19 mouse cellular contexts compared by ENCODE assay signal in the genomic region with DNA sequence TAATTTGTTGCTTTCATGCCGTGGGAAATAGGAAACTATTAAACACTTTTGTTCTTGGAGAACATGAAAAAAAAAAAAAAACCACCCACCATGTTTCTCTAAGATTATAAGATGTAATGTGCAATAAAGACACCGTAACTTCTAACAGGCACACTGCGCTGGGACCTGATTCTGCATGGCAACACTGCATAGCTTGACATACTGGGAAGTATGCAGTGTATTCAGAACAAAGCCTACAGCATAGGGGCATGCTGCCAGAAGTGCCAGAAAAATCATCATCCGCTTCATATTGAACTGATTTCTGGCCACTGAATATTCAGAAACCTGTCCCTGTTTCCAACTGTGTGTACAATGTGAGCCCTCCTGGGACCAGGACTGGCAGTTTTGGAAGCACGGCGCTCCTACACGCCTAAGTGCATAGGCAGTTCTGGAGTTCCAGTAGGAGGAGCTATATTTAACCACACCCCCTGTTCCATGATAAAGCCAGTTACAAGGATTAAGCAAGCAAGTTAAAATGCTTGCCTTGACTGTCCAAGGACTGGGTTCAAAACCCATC.
DNase-seq lines count a peak whose midpoint lies in the region; ATAC-seq and TF ChIP-seq lines count a peak whose summit lies in the region.
"Had no signal": no experiment of that assay in that cellular context is flagged by ENCODE, and none has a peak within 500 bp of the region (broad histone marks: within the 10 kb centered on the region; RNA-seq: fewer than 3 reads in every experiment).

No protein-coding gene starts in this region.

- H3K4me3 ChIP-seq in forebrain, embryonic 16.5 days (replicated peaks; ENCODE audit: low read length) = no peak overlapping the region
- no peak overlapping the region for H3K4me3 ChIP-seq in forebrain, embryonic 15.5 days
- H3K4me3 ChIP-seq in hindbrain, postnatal 0 days (ENCODE audit: low read length) = no peak overlapping the region
- no peak overlapping the region for H3K4me3 ChIP-seq in hindbrain, embryonic 10.5 days
- H3K4me3 ChIP-seq in cerebellum, adult 2 months (replicated peaks; ENCODE audit: insufficient read depth, low read depth, low read length) = no peak overlapping the region
- H3K4me3 ChIP-seq: embryonic facial prominence, embryonic 15.5 days; hindbrain, embryonic 15.5 days; kidney, embryonic 15.5 days; left cerebral cortex, adult 2 months; liver, embryonic 12.5 days had no signal

- DNase-seq in hindbrain, postnatal 0 days (ENCODE audit: low spot score) = peak; percentile 63
- DNase-seq in hindbrain, embryonic 10.5 days (ENCODE audit: low spot score) = no peak
- peak; percentile 5 for DNase-seq in ES-CJ7 (ENCODE audit: low read depth, low spot score)
- DNase-seq in brain, embryonic 14.5 days (ENCODE audit: low read depth) = peak; percentile 42
- no peak for DNase-seq in cerebellum, adult 2 months
- DNase-seq: cerebellum, postnatal 36 days; gastrocnemius, postnatal 36 days; kidney, postnatal 4 days; layer of hippocampus, adult 9-11 months; lung, adult 2 months; thymus, postnatal 14 days had no signal

- no peak overlapping the region for H3K4me2 ChIP-seq in forebrain, embryonic 16.5 days (ENCODE audit: low read length)
- H3K4me2 ChIP-seq in forebrain, embryonic 15.5 days (replicated peaks) = no peak overlapping the region
- no peak overlapping the region for H3K4me2 ChIP-seq in hindbrain, postnatal 0 days (ENCODE audit: low read depth, low read length)
- H3K4me2 ChIP-seq: embryonic facial prominence, embryonic 15.5 days; hindbrain, embryonic 15.5 days; kidney, embryonic 15.5 days; liver, embryonic 12.5 days had no signal

- no peaks in the 10 kb centered on the region for H3K4me1 ChIP-seq in forebrain, embryonic 16.5 days (replicated peaks; ENCODE audit: control insufficient read depth, insufficient read depth, low read length)
- H3K4me1 ChIP-seq in forebrain, embryonic 15.5 days = no peaks in the 10 kb centered on the region
- no peaks in the 10 kb centered on the region for H3K4me1 ChIP-seq in hindbrain, postnatal 0 days (ENCODE audit: insufficient read depth, low read length)
- no peaks in the 10 kb centered on the region for H3K4me1 ChIP-seq in hindbrain, embryonic 10.5 days (replicated peaks)
- H3K4me1 ChIP-seq in cerebellum, adult 2 months (ENCODE audit: control insufficient read depth, insufficient read depth, low read length) = no peaks in the 10 kb centered on the region
- H3K4me1 ChIP-seq: embryonic facial prominence, embryonic 15.5 days; hindbrain, embryonic 15.5 days; kidney, embryonic 15.5 days; liver, embryonic 12.5 days had no signal

- H3K9ac ChIP-seq in forebrain, embryonic 16.5 days (replicated peaks; ENCODE audit: low read depth, low read length) = no peak overlapping the region
- H3K9ac ChIP-seq in forebrain, embryonic 15.5 days (replicated peaks) = no peak overlapping the region
- no peak overlapping the region for H3K9ac ChIP-seq in hindbrain, postnatal 0 days (replicated peaks; ENCODE audit: low read length)
- H3K9ac ChIP-seq: embryonic facial prominence, embryonic 15.5 days; hindbrain, embryonic 15.5 days; kidney, embryonic 15.5 days; liver, embryonic 12.5 days had no signal

- no peaks in the 10 kb centered on the region for H3K27me3 ChIP-seq in forebrain, embryonic 16.5 days (replicated peaks; ENCODE audit: control insufficient read depth, insufficient read depth, low read length)
- no peaks in the 10 kb centered on the region for H3K27me3 ChIP-seq in forebrain, embryonic 15.5 days
- no peaks in the 10 kb centered on the region for H3K27me3 ChIP-seq in hindbrain, postnatal 0 days (ENCODE audit: insufficient read depth, low read length)
- H3K27me3 ChIP-seq in hindbrain, embryonic 10.5 days (ENCODE audit: insufficient read depth, poor library complexity, severe bottlenecking) = no peaks in the 10 kb centered on the region
- no peaks in the 10 kb centered on the region for H3K27me3 ChIP-seq in cerebellum, adult 2 months (ENCODE audit: control insufficient read depth, insufficient read depth, low read length)
- H3K27me3 ChIP-seq: embryonic facial prominence, embryonic 15.5 days; hindbrain, embryonic 15.5 days; kidney, embryonic 15.5 days; liver, embryonic 12.5 days had no signal

- 0 out of 2 replicates have a peak, but pooled peaks have one; percentile 43 for ATAC-seq in forebrain, embryonic 16.5 days
- ATAC-seq in forebrain, embryonic 15.5 days (replicated peaks) = no peak
- ATAC-seq in hindbrain, postnatal 0 days = peak; percentile 51; the same call in 1 of the 2 replicates
- ATAC-seq: intestine, postnatal 0 days; liver, embryonic 12.5 days had no signal

- 82% methylated on average over 7 of the region's 7 CpGs for WGBS in forebrain, embryonic 16.5 days
- WGBS in forebrain, embryonic 15.5 days = 82% methylated on average over 7 of the region's 7 CpGs
- 54% methylated on average over 7 of the region's 7 CpGs for WGBS in hindbrain, postnatal 0 days
- WGBS in hindbrain, embryonic 10.5 days = 89% methylated on average over 7 of the region's 7 CpGs
- WGBS in cerebellum, adult 2 months = 27% methylated on average over 7 of the region's 7 CpGs

- H3K27ac ChIP-seq in forebrain, embryonic 16.5 days (ENCODE audit: low read length) = no peak overlapping the region
- no peak overlapping the region for H3K27ac ChIP-seq in forebrain, embryonic 15.5 days (replicated peaks)
- no peak overlapping the region for H3K27ac ChIP-seq in hindbrain, postnatal 0 days
- H3K27ac ChIP-seq in hindbrain, embryonic 10.5 days = no peak overlapping the region
- H3K27ac ChIP-seq in cerebellum, adult 2 months (ENCODE audit: insufficient read depth, low read length) = no peak overlapping the region
- H3K27ac ChIP-seq: embryonic facial prominence, embryonic 15.5 days; hindbrain, embryonic 15.5 days; kidney, embryonic 15.5 days; left cerebral cortex, adult 2 months; liver, embryonic 12.5 days had no signal

- no peaks in the 10 kb centered on the region for H3K9me3 ChIP-seq in forebrain, embryonic 16.5 days (ENCODE audit: control insufficient read depth, low read length)
- H3K9me3 ChIP-seq in forebrain, embryonic 15.5 days = no peaks in the 10 kb centered on the region
- H3K9me3 ChIP-seq in hindbrain, postnatal 0 days (ENCODE audit: low read length) = no peaks in the 10 kb centered on the region
- H3K9me3 ChIP-seq in hindbrain, embryonic 10.5 days = no peaks in the 10 kb centered on the region
- H3K9me3 ChIP-seq: embryonic facial prominence, embryonic 15.5 days; hindbrain, embryonic 15.5 days; kidney, embryonic 15.5 days; liver, embryonic 12.5 days had no signal

- H3K36me3 ChIP-seq in forebrain, embryonic 16.5 days (ENCODE audit: control insufficient read depth, insufficient read depth) = no peaks in the 10 kb centered on the region
- no peaks in the 10 kb centered on the region for H3K36me3 ChIP-seq in forebrain, embryonic 15.5 days
- H3K36me3 ChIP-seq in hindbrain, postnatal 0 days (ENCODE audit: insufficient read depth, low read length) = no peaks in the 10 kb centered on the region
- H3K36me3 ChIP-seq in hindbrain, embryonic 10.5 days = no peaks in the 10 kb centered on the region
- H3K36me3 ChIP-seq: embryonic facial prominence, embryonic 15.5 days; hindbrain, embryonic 15.5 days; kidney, embryonic 15.5 days; liver, embryonic 12.5 days had no signal

- TF ChIP-seq POLR2A in brain, embryonic 14.5 days (IDR thresholded peaks at IDR 0.05; ENCODE audit: borderline replicate concordance, extremely low read depth, insufficient read depth, insufficient read length, poor library complexity, severe bottlenecking) = no peak
- TF ChIP-seq POLR2A in cerebellum, adult 2 months (IDR thresholded peaks at IDR 0.05; ENCODE audit: borderline replicate concordance, insufficient read depth, low read length) = no peak

- no peak for TF ChIP-seq CTCF in hindbrain, postnatal 0 days (IDR thresholded peaks at IDR 0.05; ENCODE audit: low read depth)
- TF ChIP-seq CTCF in brain, embryonic 14.5 days (IDR thresholded peaks at IDR 0.05; ENCODE audit: borderline replicate concordance, extremely low read depth, insufficient read depth, insufficient read length) = no peak
- no peak for TF ChIP-seq CTCF in cerebellum, adult 2 months (IDR thresholded peaks at IDR 0.05; ENCODE audit: borderline replicate concordance, insufficient read depth, low read depth, low read length)

Comparison
In these comparisons a context has a peak if more than half of its experiments do, and no peak if none do; other contexts are left out.
1. DNase-seq: peak in hindbrain, postnatal 0 days (single experiment), ES-CJ7 (single experiment) and brain, embryonic 14.5 days (single experiment); none in hindbrain, embryonic 10.5 days (single experiment) and cerebellum, adult 2 months (0 of 2).